Mouse (Mus musculus) kidney, postnatal 36 days (tissue): ENCODE results near the gene Tor1a.
"Not testable (repeated sequence)": the region's sequence is repeated elsewhere in the genome, so short reads cannot be mapped to it uniquely, and the experiment has no call there.

Source experiments
- DNase-seq, 2 experiments: peaks; one replicate each; pipeline ENCODE4 v3.0.0; 2021 to 2022; ENCODE audit warnings: mixed read lengths in 2 of 2

Gene Tor1a

DNA sequence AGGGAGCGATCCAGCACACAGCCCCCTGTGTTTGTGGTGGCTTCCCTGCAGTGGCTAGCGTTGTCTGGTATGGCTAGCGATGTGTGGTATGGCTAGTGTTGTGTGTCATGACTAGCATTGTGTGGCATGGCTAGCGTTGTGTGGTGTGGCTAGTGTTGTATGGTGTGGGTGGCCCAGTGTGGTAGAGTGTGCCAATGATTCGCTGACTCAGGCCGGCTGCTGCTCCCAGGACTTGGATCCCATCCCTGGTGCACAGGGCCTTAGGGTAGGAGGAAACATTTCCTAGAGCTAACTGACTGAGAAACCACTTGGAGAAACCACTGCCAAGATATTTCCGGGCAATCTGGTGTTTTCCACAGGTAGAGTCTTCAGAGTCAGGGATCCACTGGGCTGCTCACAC, 50.1 kb downstream of the Tor1a start:
- no peak for DNase-seq

DNA sequence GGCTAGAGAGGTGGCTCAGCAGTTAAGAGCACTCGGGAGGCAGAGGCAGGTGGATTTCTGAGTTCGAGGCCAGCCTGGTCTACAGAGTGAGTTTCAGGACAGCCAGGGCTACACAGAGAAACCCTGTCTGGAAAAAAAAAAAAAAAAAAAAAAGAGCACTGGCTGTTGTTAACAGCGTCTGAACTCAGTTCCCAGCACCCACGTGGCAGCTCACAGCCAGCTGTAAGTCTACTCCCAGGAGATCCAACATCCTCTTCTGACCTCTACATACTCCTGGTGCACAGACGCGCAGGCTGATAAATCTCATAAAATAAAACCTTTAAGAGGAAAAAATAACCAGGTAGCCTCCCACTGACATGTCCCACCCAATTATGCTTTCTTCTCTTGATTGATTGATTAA, 51.8 kb downstream of the Tor1a start:
- DNase-seq, result not testable (repeated sequence)

DNA sequence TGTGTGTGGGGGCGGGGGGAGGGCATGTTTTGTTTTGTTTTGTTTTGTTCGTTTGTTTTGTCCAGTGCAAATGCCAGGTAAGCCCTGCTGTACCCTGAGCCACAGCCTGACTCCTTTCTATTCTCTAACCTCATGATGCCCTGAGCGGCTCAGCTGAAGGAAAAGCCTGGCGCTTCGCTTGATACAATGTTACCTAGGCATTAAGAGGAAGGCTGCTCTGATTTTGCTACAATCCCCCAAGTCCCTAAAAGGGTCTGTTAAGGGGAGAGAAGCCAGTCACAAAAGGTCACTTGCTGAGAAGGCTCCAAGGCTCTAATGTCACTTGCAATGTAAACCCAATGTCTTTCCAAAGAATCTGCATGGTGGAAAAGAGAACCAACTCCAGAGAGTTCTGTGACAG, 52.4 kb downstream of the Tor1a start:
- DNase-seq, result no peak

DNA sequence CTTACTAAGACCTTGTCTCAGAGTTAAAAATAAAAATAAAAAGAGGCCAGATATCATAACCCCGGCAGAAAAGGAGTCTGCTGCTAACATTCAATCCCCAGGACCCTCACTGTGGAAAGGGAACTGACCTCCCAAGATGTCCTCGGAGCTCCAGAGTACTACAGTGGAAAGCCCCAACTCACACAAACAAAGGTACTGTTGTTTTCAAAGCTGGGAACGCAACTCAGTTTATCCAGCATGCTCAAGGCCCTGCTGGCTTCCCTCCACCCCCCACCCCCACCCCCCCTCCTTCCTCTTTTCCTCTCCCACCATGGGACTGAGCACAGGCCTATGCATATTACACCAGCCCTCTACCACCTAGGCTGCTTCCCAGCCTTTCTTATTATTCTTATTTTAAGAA, 52.9 kb downstream of the Tor1a start:
- no peak for DNase-seq

DNA sequence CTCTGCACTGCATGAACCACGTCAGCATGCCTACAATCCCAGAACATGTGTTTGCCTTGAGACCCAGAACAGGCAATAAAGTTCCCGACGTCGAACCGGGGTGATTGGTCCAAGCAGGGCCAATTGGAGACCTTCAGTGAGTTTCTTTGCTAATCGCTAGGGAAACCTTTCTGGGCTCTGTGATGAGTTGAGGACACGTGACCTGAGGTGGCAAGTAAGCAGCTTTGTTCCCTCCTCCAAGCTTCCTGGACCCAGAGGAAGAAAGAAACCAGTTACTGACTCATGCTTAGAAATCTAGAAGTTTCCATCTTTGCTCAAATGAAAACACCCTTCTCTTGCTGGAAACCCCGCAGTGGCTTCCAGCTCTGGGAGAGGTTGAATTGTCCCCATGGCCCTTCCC, 54.7 kb downstream of the Tor1a start:
- DNase-seq, result no peak

- DNase-seq, result peak; percentile 78 to 84
These were observed 55.4 kb downstream of the Tor1a start for GRCm38 (mm10) chr2:30912291-30912773.
